Mouse (Mus musculus): ENCODE results near the gene Thsd4.

Thsd4 gene

GRCm38 (mm10) chr9:60517148-60517547 is 4.7 kb downstream of the Thsd4 start:
- no peak for DNase-seq (ENCODE audit: low spot score)

- no peak for DNase-seq (ENCODE audit: low spot score)
Observed at GRCm38 (mm10) chr9:60516379-60516778, 5.5 kb downstream of the Thsd4 start.

GRCm38 (mm10) chr9:60513329-60513788 is 8.5 kb downstream of the Thsd4 start:
- no peak for DNase-seq (ENCODE audit: low spot score)

- DNase-seq (ENCODE audit: low spot score), result no peak
Observed at GRCm38 (mm10) chr9:60510876-60511275, 11.0 kb downstream of the Thsd4 start.

GRCm38 (mm10) chr9:60506136-60506535 is 15.7 kb downstream of the Thsd4 start:
- DNase-seq (ENCODE audit: low spot score), result no peak

- DNase-seq (ENCODE audit: low spot score), result no peak
Observed at GRCm38 (mm10) chr9:60504378-60505285, 17.2 kb downstream of the Thsd4 start.

- DNase-seq (ENCODE audit: low spot score), result no peak
Observed at GRCm38 (mm10) chr9:60502220-60502619, 19.6 kb downstream of the Thsd4 start.

- no peak for DNase-seq (ENCODE audit: low spot score)
Observed at GRCm38 (mm10) chr9:60501504-60502179, 20.2 kb downstream of the Thsd4 start.

GRCm38 (mm10) chr9:60492275-60492974 is 29.4 kb downstream of the Thsd4 start:
- DNase-seq (ENCODE audit: low spot score), result no peak

GRCm38 (mm10) chr9:60491489-60492100 is 30.3 kb downstream of the Thsd4 start:
- DNase-seq (ENCODE audit: low spot score), result no peak

GRCm38 (mm10) chr9:60491079-60491478 is 30.8 kb downstream of the Thsd4 start:
- no peak for DNase-seq (ENCODE audit: low spot score)

- DNase-seq (ENCODE audit: low spot score), result no peak
Observed at GRCm38 (mm10) chr9:60488816-60489215, 33.0 kb downstream of the Thsd4 start.

- DNase-seq (ENCODE audit: low spot score), result no peak
Observed at GRCm38 (mm10) chr9:60482165-60482564, 39.7 kb downstream of the Thsd4 start.

- no peak for DNase-seq (ENCODE audit: low spot score)
Observed at GRCm38 (mm10) chr9:60480052-60480451, 41.8 kb downstream of the Thsd4 start.

GRCm38 (mm10) chr9:60478806-60479205 is 43.0 kb downstream of the Thsd4 start:
- no peak for DNase-seq (ENCODE audit: low spot score)

GRCm38 (mm10) chr9:60477991-60478750 is 43.7 kb downstream of the Thsd4 start:
- DNase-seq (ENCODE audit: low spot score), result no peak

GRCm38 (mm10) chr9:60460010-60460982 is 61.5 kb downstream of the Thsd4 start:
- DNase-seq (ENCODE audit: low spot score), result no peak

- DNase-seq (ENCODE audit: low spot score), result peak; percentile 80
Observed at GRCm38 (mm10) chr9:60458468-60458962, 63.3 kb downstream of the Thsd4 start.

- DNase-seq (ENCODE audit: low spot score), result peak; percentile 79
Observed at GRCm38 (mm10) chr9:60457359-60458210, 64.3 kb downstream of the Thsd4 start.

All from retina, embryonic 14.5 days (tissue).